Mouse (Mus musculus) CH12.LX (cell line): ENCODE data around the gene Rgs19. TPM values are rescaled to one million over a fixed set of nuclear protein-coding genes. Genes with fewer than 3 reads are reported as not detected.

Experiments
- DNase-seq: peaks from one replicate; pipeline ENCODE4 v3.0.0-alpha.2; 2013; ENCODE audit errors: extremely low read depth
- H3K27ac ChIP-seq: 2 replicates; pipeline ENCODE4 v1.5.1; 2012; ENCODE audit warnings: low read depth, mild to moderate bottlenecking, control low read depth, moderate library complexity; ENCODE audit not compliant: insufficient read depth
- H3K27me3 ChIP-seq: replicated peaks from 2 replicates; pipeline ENCODE3; 2012; ENCODE audit warnings: inconsistent platforms
- H3K36me3 ChIP-seq, 2 experiments: replicated peaks in 1 of 2; 2 replicates each; pipeline versions ENCODE3 to v1.6.1; 2012; ENCODE audit warnings: inconsistent platforms in 1 of 2, low read length in 1 of 2, mild to moderate bottlenecking in 1 of 2, mixed read lengths in 1 of 2, moderate library complexity in 1 of 2; ENCODE audit not compliant: control insufficient read depth in 1 of 2, insufficient read depth in 1 of 2
- H3K4me1 ChIP-seq, 2 experiments: 2 replicates each; pipeline ENCODE4 v1.6.1; 2012; ENCODE audit warnings: inconsistent platforms in 1 of 2, moderate library complexity in 1 of 2; ENCODE audit not compliant: insufficient read depth in 2 of 2, control insufficient read depth in 1 of 2
- H3K4me2 ChIP-seq: 2 replicates; pipeline ENCODE4 v1.6.1; 2012; ENCODE audit warnings: low read depth, mild to moderate bottlenecking, control low read depth; ENCODE audit not compliant: poor library complexity, insufficient read depth, severe bottlenecking
- H3K4me3 ChIP-seq, 3 experiments: fragments of 150-350 bp in 1 of 3; sonication (generic) in 1 of 3; replicated peaks in 1 of 3; 2 replicates each; pipeline versions ENCODE3 to v1.5.1; 2011 to 2012; ENCODE audit warnings: low read depth in 2 of 3, low read length in 2 of 3, mild to moderate bottlenecking in 2 of 3, moderate library complexity in 2 of 3, control low read depth in 1 of 3, improper control_type of control experiment in 1 of 3, inconsistent platforms in 1 of 3, mixed read lengths in 1 of 3; ENCODE audit not compliant: poor library complexity in 1 of 3
- H3K79me2 ChIP-seq: replicated peaks from 2 replicates; pipeline ENCODE4 v1.6.1; 2012; ENCODE audit warnings: mild to moderate bottlenecking, moderate library complexity; ENCODE audit not compliant: control insufficient read depth, poor library complexity, insufficient read depth, severe bottlenecking; ENCODE audit errors: extremely low read depth
- H3K9ac ChIP-seq: 2 replicates; pipeline ENCODE4 v1.6.1; 2012; ENCODE audit warnings: low read depth, mild to moderate bottlenecking, control low read depth, moderate library complexity; ENCODE audit not compliant: insufficient read depth
- H3K9me3 ChIP-seq: replicated peaks from 2 replicates; pipeline ENCODE3; 2012; ENCODE audit warnings: low read length, inconsistent platforms, mixed read lengths
- BHLHE40 ChIP-seq: IDR thresholded peaks from 2 replicates; pipeline ENCODE4 v1.6.1; 2011; ENCODE audit warnings: mild to moderate bottlenecking, low read depth, low read length, improper control_type of control experiment
- CTCF ChIP-seq, 2 experiments: IDR thresholded peaks in 1 of 2; conservative IDR thresholded peaks in 1 of 2; 2 replicates each; pipeline ENCODE4 v1.5.1; 2011 to 2012; ENCODE audit warnings: low read depth in 2 of 2, low read length in 2 of 2, improper control_type of control experiment in 1 of 2, inconsistent platforms in 1 of 2, mild to moderate bottlenecking in 1 of 2, moderate library complexity in 1 of 2
- E2F4 ChIP-seq: IDR thresholded peaks from 2 replicates; pipeline ENCODE4 v1.6.1; 2011; ENCODE audit warnings: low read depth, low read length, improper control_type of control experiment; ENCODE audit not compliant: insufficient replicate concordance
- IRF4 ChIP-seq: IDR thresholded peaks from 2 replicates; pipeline ENCODE4 v1.6.1; 2014; ENCODE audit warnings: low read depth, mild to moderate bottlenecking, inconsistent platforms, low read length, improper control_type of control experiment
- MAZ ChIP-seq: IDR thresholded peaks from 2 replicates; pipeline ENCODE4 v1.6.1; 2012; ENCODE audit warnings: low read depth, mild to moderate bottlenecking, inconsistent platforms, low read length, improper control_type of control experiment, moderate library complexity
- MYC ChIP-seq: IDR thresholded peaks from 2 replicates; pipeline ENCODE4 v1.6.1; 2011; ENCODE audit warnings: low read depth, mild to moderate bottlenecking, improper control_type of control experiment, low read length
- NELFE ChIP-seq: IDR thresholded peaks from 2 replicates; pipeline ENCODE4 v1.6.1; 2011; ENCODE audit warnings: low read depth, low read length, improper control_type of control experiment
- PAX5 ChIP-seq: IDR thresholded peaks from 2 replicates; pipeline ENCODE4 v1.6.1; 2012; ENCODE audit warnings: low read length, inconsistent platforms, mixed read lengths
- POLR2AphosphoS2 ChIP-seq: IDR thresholded peaks from 2 replicates; pipeline ENCODE4 v1.6.1; 2011; ENCODE audit warnings: low read depth, low read length, improper control_type of control experiment
- RAD21 ChIP-seq: IDR thresholded peaks from 2 replicates; pipeline ENCODE4 v1.6.1; 2011; ENCODE audit warnings: low read depth, mild to moderate bottlenecking, low read length, improper control_type of control experiment, moderate library complexity
- RCOR1 ChIP-seq: conservative IDR thresholded peaks from 2 replicates; pipeline ENCODE4 v1.6.1; 2012; ENCODE audit warnings: low read depth, mild to moderate bottlenecking, inconsistent platforms, low read length, improper control_type of control experiment
- SMC3 ChIP-seq: IDR thresholded peaks from 2 replicates; pipeline ENCODE4 v1.6.1; 2011; ENCODE audit warnings: low read depth, low read length, improper control_type of control experiment
- TBP ChIP-seq: conservative IDR thresholded peaks from 2 replicates; pipeline ENCODE4 v1.6.1; 2011; ENCODE audit warnings: low read depth, low read length, improper control_type of control experiment
- TCF12 ChIP-seq: IDR thresholded peaks from 2 replicates; pipeline ENCODE4 v1.6.1; 2014; ENCODE audit warnings: low read depth, mild to moderate bottlenecking, inconsistent platforms, low read length, improper control_type of control experiment
- USF2 ChIP-seq: conservative IDR thresholded peaks from 2 replicates; pipeline ENCODE4 v1.6.1; 2011; ENCODE audit warnings: low read depth, low read length, improper control_type of control experiment
- ZKSCAN1 ChIP-seq: IDR thresholded peaks from 2 replicates; pipeline ENCODE4 v1.6.1; 2012; ENCODE audit warnings: low read depth, inconsistent platforms, low read length, improper control_type of control experiment, borderline replicate concordance
- dilution Hi-C: fragments of 300-500 bp; cut with MboI; formaldehyde crosslinking; loops from 2 replicates; pipeline ENCODE4 v1.14.3; 2020; ENCODE audit warnings: low sequenced_read_pairs; ENCODE audit not compliant: extremely low pct_unique_long_range_greater_than_20kb, extremely low pct_ligation_motif_present
- in situ Hi-C: fragments of 300-500 bp; cut with MboI; formaldehyde crosslinking; loops from 3 replicates; pipeline ENCODE4 v1.14.3; 2019; ENCODE audit warnings: low sequenced_read_pairs, low pct_ligation_motif_present, low pct_unique_long_range_greater_than_20kb, mixed read lengths
- polyA plus RNA-seq: library from polyadenylated mRNA; unstranded; fragments of >175 nt; gene quantifications from 2 replicates; pipeline ENCODE4 v1.2.1, GENCODE M21; 2012; ENCODE audit warnings: low read depth; ENCODE audit not compliant: insufficient read length
- total RNA-seq, 2 experiments: library from RNA; depleted of rRNA; stranded (reverse); fragments of 300-350 nt in 1 of 2; fragments of >200 nt in 1 of 2; gene quantifications; 2 replicates each; pipeline ENCODE4 v1.2.3; 2012 to 2014

Gene Rgs19
- total and polyA plus RNA-seq, 3 experiments = 50.2 to 159 (median 67.0) TPM

GRCm38 (mm10) chr2:181693339-181694280 lies at the start of gene Rgs19 (continued):
- TF ChIP-seq ZKSCAN1 = no peak

GRCm38 (mm10) chr2:181730051-181730450 lies 36.3 kb upstream of the Rgs19 start:
- TF ChIP-seq CTCF (conservative IDR thresholded peaks at IDR 0.05 in 1 of 2, IDR thresholded peaks at IDR 0.05 in 1 of 2; ENCODE audit: low read depth in 2 of 2, low read length in 2 of 2) (no peak), NELFE (no peak), PAX5 (no peak), TCF12 (no peak), E2F4 (no peak)
- in situ Hi-C loops = no loop called here
- Histone ChIP-seq H3K27ac (no peak overlapping the region), H3K36me3 (no peaks in the 10 kb centered on the region), H3K27me3 (peaks cover 19% of the 10 kb centered on the region), H3K9me3 (no peaks in the 10 kb centered on the region), H3K4me2 (no peak overlapping the region), H3K9ac (no peak overlapping the region), H3K4me3 (no peak overlapping the region), H3K4me1 (peaks cover 10 to 14% of the 10 kb centered on the region in 2 experiments; a peak in 3 of 4 replicates), H3K79me2 (no peaks in the 10 kb centered on the region)
- dilution Hi-C loops = no loop called here
- no peak for DNase-seq

DNA sequence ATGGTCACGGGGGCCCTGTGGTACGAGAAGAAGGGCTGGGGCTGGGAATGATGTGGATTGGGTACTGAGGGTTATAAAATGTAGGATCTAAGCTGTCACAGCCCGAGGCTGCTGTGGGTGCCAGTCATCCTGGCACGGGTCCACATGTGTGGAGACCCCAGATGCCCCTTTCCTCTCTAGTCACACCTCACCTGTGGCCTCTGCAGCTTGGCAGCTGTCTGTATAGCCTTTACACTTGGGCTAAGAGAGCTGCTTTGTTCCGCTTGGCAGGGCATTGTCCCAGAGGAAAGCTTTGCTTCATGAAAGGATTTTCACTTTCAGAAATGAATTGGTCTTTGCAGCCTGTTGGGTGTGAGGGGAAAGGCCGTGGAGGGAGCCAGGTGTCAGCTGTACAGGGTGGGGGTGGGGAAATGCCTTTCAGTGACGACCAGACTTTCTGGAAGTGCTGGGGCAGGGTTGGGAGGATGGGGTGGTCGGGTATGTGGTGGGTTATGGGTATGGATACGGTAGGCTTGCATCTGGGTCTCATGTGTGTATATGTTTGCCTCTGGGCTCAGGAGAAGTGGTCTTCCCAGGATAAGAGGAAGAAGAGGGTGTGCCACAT lies 34.0 kb upstream of the Rgs19 start:
- no peaks in the 10 kb centered on the region for H3K9me3 ChIP-seq
- H3K27ac ChIP-seq = no peak overlapping the region
- peaks cover 10 to 14% of the 10 kb centered on the region in 2 experiments; a peak in 3 of 4 replicates for H3K4me1 ChIP-seq
- peaks cover 21% of the 10 kb centered on the region for H3K27me3 ChIP-seq
- no peak overlapping the region for H3K4me3 ChIP-seq
- no peaks in the 10 kb centered on the region for H3K79me2 ChIP-seq
- no peak overlapping the region for H3K4me2 ChIP-seq
- dilution Hi-C loops = no loop called here
- no peak overlapping the region for H3K9ac ChIP-seq
- no peak for DNase-seq
- in situ Hi-C loops = no loop called here
- H3K36me3 ChIP-seq = no peaks in the 10 kb centered on the region
- TF ChIP-seq MYC (no peak), SMC3 (no peak), POLR2AphosphoS2 (no peak), USF2 (no peak), PAX5 (no peak), IRF4 (no peak), TCF12 (no peak), MAZ (no peak), TBP (no peak), BHLHE40 (no peak), RCOR1 (no peak), RAD21 (no peak)
